Mouse (Mus musculus) midbrain, embryonic 15.5 days (tissue): ENCODE measurements around the gene Zfp870. TPM values are rescaled to one million over a fixed set of nuclear protein-coding genes. Genes with fewer than 3 reads are reported as not detected.

Experiments used
- ATAC-seq: fragments of 200-750 bp; cut with Nextera tagmentation; replicated peaks from 2 replicates; pipeline ENCODE4 v1.8.0; 2017; ENCODE audit warnings: moderate TSS enrichment
- H3K27ac ChIP-seq: fragments of 300-500 bp; sonication (generic); 2 replicates; pipeline ENCODE4 v1.5.1; 2015; ENCODE audit warnings: mild to moderate bottlenecking, inconsistent platforms
- H3K27me3 ChIP-seq: fragments of 300-500 bp; sonication (generic); replicated peaks from 2 replicates; pipeline ENCODE4 v1.6.1; 2015; ENCODE audit warnings: inconsistent platforms
- H3K36me3 ChIP-seq: fragments of 300-500 bp; sonication (generic); replicated peaks from 2 replicates; pipeline ENCODE4 v1.6.1; 2015; ENCODE audit warnings: inconsistent platforms
- H3K4me1 ChIP-seq: fragments of 300-500 bp; sonication (generic); 2 replicates; pipeline ENCODE4 v1.6.1; 2015; ENCODE audit warnings: inconsistent platforms
- H3K4me2 ChIP-seq: fragments of 300-500 bp; sonication (generic); 2 replicates; pipeline ENCODE4 v1.6.1; 2015; ENCODE audit warnings: inconsistent platforms, mild to moderate bottlenecking, moderate library complexity
- H3K4me3 ChIP-seq: fragments of 300-500 bp; sonication (generic); 2 replicates; pipeline ENCODE4 v1.5.1; 2015; ENCODE audit warnings: mild to moderate bottlenecking, inconsistent platforms
- H3K9ac ChIP-seq: fragments of 300-500 bp; sonication (generic); 2 replicates; pipeline ENCODE4 v1.6.1; 2015; ENCODE audit warnings: mild to moderate bottlenecking, inconsistent platforms
- H3K9me3 ChIP-seq: fragments of 300-500 bp; sonication (generic); 2 replicates; pipeline ENCODE4 v1.6.1; 2016; ENCODE audit warnings: inconsistent platforms
- WGBS: fragments of 180-500 bp; shearing (Covaris S2); methylation state at CpG from one replicate; pipeline ENCODE4 v1.1.7; 2015; ENCODE audit warnings: mixed read lengths; 5-methylcytosine and 5-hydroxymethylcytosine counted together
- polyA plus RNA-seq: library from polyadenylated mRNA; unstranded; fragments of >200 nt; fragmentation: Nextera tagmentation; extraction: Ambion mirVana; gene quantifications from 2 replicates; pipeline ENCODE4 v1.2.1, GENCODE M21; 2015

Zfp870 gene
- 7.4 and 7.9 TPM in 2 replicates for polyA plus RNA-seq

- Histone ChIP-seq H3K36me3 (no peaks in the 10 kb centered on the region), H3K27me3 (no peaks in the 10 kb centered on the region), H3K4me3 (peak within 1 kb of the TSS; percentile 81), H3K4me1 (peaks cover 20% of the 10 kb centered on the region), H3K9ac (peak within 1 kb of the TSS; percentile 80), H3K9me3 (no peaks in the 10 kb centered on the region), H3K4me2 (peak within 1 kb of the TSS; percentile 84), H3K27ac (peak within 1 kb of the TSS; percentile 77)
- peak; percentile 99 for ATAC-seq
- 9% methylated on average over 33 of the region's 33 CpGs for WGBS
Measured at GRCm38 (mm10) chr17:32891239-32892180, at the start of gene Zfp870. TSS of gene Zfp870 (minus strand) at chr17:32891642.

- 78% methylated on average over 4 of the region's 4 CpGs for WGBS
- H3K27me3 ChIP-seq: no peaks in the 10 kb centered on the region; the same call in 1 of the 2 replicates
- H3K4me3 ChIP-seq: no peak overlapping the region
- no peak for ATAC-seq
- no peak overlapping the region for H3K9ac ChIP-seq
- H3K36me3 ChIP-seq: no peaks in the 10 kb centered on the region
- no peaks in the 10 kb centered on the region for H3K4me1 ChIP-seq
- H3K9me3 ChIP-seq: no peaks in the 10 kb centered on the region
- H3K27ac ChIP-seq: no peak overlapping the region
- no peak overlapping the region for H3K4me2 ChIP-seq
Measured at GRCm38 (mm10) chr17:32939831-32940230, 48.4 kb upstream of the Zfp870 start.

GRCm38 (mm10) chr17:32927803-32928202, 36.4 kb upstream of the Zfp870 start:
- Histone ChIP-seq H3K27me3 (peaks cover 15% of the 10 kb centered on the region; the same call in 1 of the 2 replicates), H3K4me2 (no peak overlapping the region), H3K36me3 (no peaks in the 10 kb centered on the region), H3K9ac (no peak overlapping the region), H3K9me3 (no peaks in the 10 kb centered on the region), H3K4me3 (no peak overlapping the region), H3K4me1 (peaks cover 5% of the 10 kb centered on the region; the same call in 1 of the 2 replicates), H3K27ac (no peak overlapping the region)
- ATAC-seq: no peak
- WGBS: 88% methylated on average over 5 of the region's 5 CpGs

- WGBS: 15% methylated on average over 32 of the region's 32 CpGs
- peak overlapping the region; percentile 64 for H3K27ac ChIP-seq
- peak overlapping the region; percentile 77 for H3K4me2 ChIP-seq
- H3K9me3 ChIP-seq: no peaks in the 10 kb centered on the region
- no peaks in the 10 kb centered on the region for H3K36me3 ChIP-seq
- peak overlapping the region; percentile 60 for H3K9ac ChIP-seq
- peak; percentile 97 for ATAC-seq
- H3K4me3 ChIP-seq: peak overlapping the region; percentile 51
- H3K27me3 ChIP-seq: peaks cover 9% of the 10 kb centered on the region; the same call in 1 of the 2 replicates
- H3K4me1 ChIP-seq: peaks cover 5% of the 10 kb centered on the region; the same call in 1 of the 2 replicates
Measured at GRCm38 (mm10) chr17:32924658-32925312, 33.3 kb upstream of the Zfp870 start.

GRCm38 (mm10) chr17:32923681-32924080, 32.2 kb upstream of the Zfp870 start:
- H3K36me3 ChIP-seq: no peaks in the 10 kb centered on the region
- H3K4me1 ChIP-seq: peaks cover 5% of the 10 kb centered on the region; the same call in 1 of the 2 replicates
- ATAC-seq: no peak
- whole genome bisulfite sequencing: 95% methylated on average over 1 of the region's 1 CpGs
- H3K27ac ChIP-seq: no peak overlapping the region
- H3K9ac ChIP-seq: no peak overlapping the region
- H3K27me3 ChIP-seq: peaks cover 9% of the 10 kb centered on the region; the same call in 1 of the 2 replicates
- H3K4me2 ChIP-seq: no peak overlapping the region
- H3K4me3 ChIP-seq: no peak overlapping the region
- no peaks in the 10 kb centered on the region for H3K9me3 ChIP-seq

- Histone ChIP-seq H3K9ac (no peak overlapping the region), H3K4me3 (no peak overlapping the region), H3K4me2 (no peak overlapping the region), H3K36me3 (no peaks in the 10 kb centered on the region), H3K9me3 (no peaks in the 10 kb centered on the region), H3K4me1 (no peaks in the 10 kb centered on the region), H3K27ac (no peak overlapping the region), H3K27me3 (no peaks in the 10 kb centered on the region)
- ATAC-seq: no peak
- 87% methylated on average over 2 of the region's 2 CpGs for WGBS
Measured at GRCm38 (mm10) chr17:32919123-32919522, 27.7 kb upstream of the Zfp870 start.

GRCm38 (mm10) chr17:32917131-32917530, 25.7 kb upstream of the Zfp870 start, which contains the start of gene Cyp4f14:
TSS of gene Cyp4f14 (minus strand) at chr17:32917342.
- Histone ChIP-seq H3K9me3 (no peaks in the 10 kb centered on the region), H3K27ac (no peak within 1 kb of the TSS), H3K4me1 (no peaks in the 10 kb centered on the region), H3K4me2 (no peak within 1 kb of the TSS), H3K27me3 (no peaks in the 10 kb centered on the region), H3K4me3 (no peak within 1 kb of the TSS), H3K36me3 (no peaks in the 10 kb centered on the region), H3K9ac (no peak within 1 kb of the TSS)
- ATAC-seq: no peak
- 57% methylated on average over 2 of the region's 2 CpGs for WGBS

GRCm38 (mm10) chr17:32916075-32916474, 24.6 kb upstream of the Zfp870 start:
- H3K9me3 ChIP-seq: no peaks in the 10 kb centered on the region
- no peak overlapping the region for H3K27ac ChIP-seq
- no peaks in the 10 kb centered on the region for H3K4me1 ChIP-seq
- 84% methylated on average over 1 of the region's 1 CpGs for WGBS
- no peaks in the 10 kb centered on the region for H3K36me3 ChIP-seq
- no peak overlapping the region for H3K9ac ChIP-seq
- no peak for ATAC-seq
- no peak overlapping the region for H3K4me3 ChIP-seq
- H3K4me2 ChIP-seq: no peak overlapping the region
- H3K27me3 ChIP-seq: no peaks in the 10 kb centered on the region

GRCm38 (mm10) chr17:32906172-32906571, 14.7 kb upstream of the Zfp870 start:
- ATAC-seq: no peak
- Histone ChIP-seq H3K4me3 (no peak overlapping the region), H3K36me3 (no peaks in the 10 kb centered on the region), H3K4me1 (no peaks in the 10 kb centered on the region), H3K9me3 (no peaks in the 10 kb centered on the region), H3K9ac (no peak overlapping the region), H3K27ac (no peak overlapping the region), H3K27me3 (0 out of 2 replicates have a peak, but pooled peaks cover 3% of the 10 kb centered on the region), H3K4me2 (no peak overlapping the region)
- 87% methylated on average over 10 of the region's 10 CpGs for WGBS

- Histone ChIP-seq H3K4me3 (peak overlapping the region; percentile 24), H3K27ac (no peak overlapping the region), H3K4me1 (no peaks in the 10 kb centered on the region), H3K9me3 (no peaks in the 10 kb centered on the region), H3K27me3 (0 out of 2 replicates have a peak, but pooled peaks cover 3% of the 10 kb centered on the region), H3K36me3 (no peaks in the 10 kb centered on the region), H3K9ac (no peak overlapping the region), H3K4me2 (peak overlapping the region; percentile 41)
- 9% methylated on average over 19 of the region's 19 CpGs for WGBS
- no peak for ATAC-seq
Measured at GRCm38 (mm10) chr17:32905239-32905638, 13.8 kb upstream of the Zfp870 start.

- 68% methylated on average over 2 of the region's 2 CpGs for WGBS
Measured at GRCm38 (mm10) chr17:32904414-32904813, 13.0 kb upstream of the Zfp870 start.

More at GRCm38 (mm10) chr17:32904414-32904813, 13.0 kb upstream of the Zfp870 start:
- Histone ChIP-seq H3K4me1 (no peaks in the 10 kb centered on the region), H3K4me2 (no peak overlapping the region), H3K27ac (no peak overlapping the region), H3K9ac (no peak overlapping the region), H3K4me3 (no peak overlapping the region), H3K27me3 (0 out of 2 replicates have a peak, but pooled peaks cover 3% of the 10 kb centered on the region), H3K9me3 (no peaks in the 10 kb centered on the region), H3K36me3 (no peaks in the 10 kb centered on the region)
- ATAC-seq: no peak
